Comparison of ENCODE assay signal across 22 mouse cellular contexts in genomic region chr5:33527316-33527715, GRCm38 (mm10).
A peak's percentile ranks its signal among the peaks of the same experiment; 100 is the strongest.
DNase-seq lines count a peak whose midpoint lies in the region; TF ChIP-seq lines count a peak whose summit lies in the region.
"Had no signal": no experiment of that assay in that cellular context is flagged by ENCODE, and none has a peak within 500 bp of the region (broad histone marks: within the 10 kb centered on the region; RNA-seq: fewer than 3 reads in every experiment).

No protein-coding gene starts in this region.

- H3K79me2 ChIP-seq in heart, adult 2 months (replicated peaks; ENCODE audit: control insufficient read depth, insufficient read depth, low read length) = no peaks in the 10 kb centered on the region

- peaks cover 93% of the 10 kb centered on the region for H3K4me1 ChIP-seq in E14TG2a.4 (replicated peaks; ENCODE audit: low read depth, low read length)
- no peaks in the 10 kb centered on the region for H3K4me1 ChIP-seq in heart, adult 2 months (ENCODE audit: control insufficient read depth, insufficient read depth, low read length)
- H3K4me1 ChIP-seq: embryonic facial prominence, embryonic 15.5 days had no signal

- no peak overlapping the region for H3K9ac ChIP-seq in heart, adult 2 months (ENCODE audit: low read depth, low read length)
- H3K9ac ChIP-seq: embryonic facial prominence, embryonic 13.5 days; embryonic facial prominence, embryonic 15.5 days; forebrain, embryonic 12.5 days had no signal

- 81% methylated on average over 8 of the region's 8 CpGs for WGBS in heart, adult 2 months

- TF ChIP-seq POLR2A in heart, adult 2 months (IDR thresholded peaks at IDR 0.05; ENCODE audit: insufficient read depth, low read depth, low read length) = no peak

- TF ChIP-seq CTCF in E14TG2a.4 (conservative IDR thresholded peaks at IDR 0.05; ENCODE audit: low read length) = no peak
- no peak for TF ChIP-seq CTCF in heart, adult 2 months (IDR thresholded peaks at IDR 0.05)

- TF ChIP-seq EP300 in heart, adult 2 months (IDR thresholded peaks at IDR 0.05; ENCODE audit: insufficient read depth, low read depth, low read length) = no peak

- no peaks in the 10 kb centered on the region for H3K27me3 ChIP-seq in E14TG2a.4 (ENCODE audit: insufficient read depth, low read length)
- no peaks in the 10 kb centered on the region for H3K27me3 ChIP-seq in heart, adult 2 months (ENCODE audit: control insufficient read depth, insufficient read depth, low read length)

- peak; percentile 64 for DNase-seq in ES-CJ7 (ENCODE audit: low read depth, low spot score)
- DNase-seq in R1 (ENCODE audit: low read depth, low spot score) = peak; percentile 80
- DNase-seq in testis, postnatal 14 days (ENCODE audit: low spot score) = peak; percentile 23
- DNase-seq in heart, adult 2 months = no peak
- no peak for DNase-seq in adrenal gland, postnatal 25 days
- DNase-seq in heart, postnatal 36 days = no peak
- DNase-seq: adrenal gland, adult 8-10 months; adrenal gland, postnatal 14 days; cerebellum, adult 11 months; cerebellum, adult 18-20 months; cerebellum, adult 8-10 months; cerebellum, adult 9-11 months; cerebellum, postnatal 14 days; cerebellum, postnatal 36 days; embryo, embryonic 11 days had no signal

- H3K4me3 ChIP-seq in E14TG2a.4 (replicated peaks; ENCODE audit: low read length) = peak overlapping the region; percentile 75
- H3K4me3 ChIP-seq in heart, adult 2 months = no peak overlapping the region
- H3K4me3 ChIP-seq: embryonic facial prominence, embryonic 13.5 days; embryonic facial prominence, embryonic 15.5 days; erythroblast, embryonic 14.5 days; forebrain, embryonic 10.5 days; forebrain, embryonic 12.5 days had no signal

- H3K9me3 ChIP-seq in E14TG2a.4 (ENCODE audit: low read length) = no peaks in the 10 kb centered on the region
- H3K9me3 ChIP-seq: embryonic facial prominence, embryonic 13.5 days; embryonic facial prominence, embryonic 15.5 days; forebrain, embryonic 10.5 days; forebrain, embryonic 12.5 days; G1E had no signal

- H3K36me3 ChIP-seq in E14TG2a.4 (ENCODE audit: insufficient read depth, low read length) = peaks cover 84% of the 10 kb centered on the region
- H3K36me3 ChIP-seq in heart, adult 2 months (ENCODE audit: control insufficient read depth, insufficient read depth, low read length) = no peaks in the 10 kb centered on the region
- H3K36me3 ChIP-seq: embryonic facial prominence, embryonic 13.5 days; embryonic facial prominence, embryonic 15.5 days; forebrain, embryonic 10.5 days; forebrain, embryonic 12.5 days; G1E had no signal

- H3K27ac ChIP-seq in heart, adult 2 months = no peak overlapping the region
- H3K27ac ChIP-seq: embryonic facial prominence, embryonic 13.5 days; embryonic facial prominence, embryonic 15.5 days; forebrain, embryonic 10.5 days; forebrain, embryonic 12.5 days had no signal

- intact Hi-C loops in heart, adult 2 months (cut with DNase I) = no loop called here
- intact Hi-C loops in heart, postnatal 36 days (cut with DNase I) = no loop called here

Comparison
In these comparisons a context has a peak if more than half of its experiments do, and no peak if none do; other contexts are left out.
1. DNase-seq: peak in ES-CJ7 (single experiment), R1 (single experiment) and testis, postnatal 14 days (single experiment); none in heart, adult 2 months (0 of 2), adrenal gland, postnatal 25 days (single experiment) and heart, postnatal 36 days (0 of 2).